Mouse (Mus musculus) gastrocnemius, adult 2 months (tissue): Measurements from ENCODE around the gene Sh2d2a. TPM values are rescaled to one million over a fixed set of nuclear protein-coding genes. Genes with fewer than 3 reads are reported as not detected.
"Not testable (repeated sequence)": the region's sequence is repeated elsewhere in the genome, so short reads cannot be mapped to it uniquely, and the experiment has no call there.

Experiments used
- DNase-seq: peaks from one replicate; pipeline ENCODE4 v3.0.0; 2022
- H3K27ac ChIP-seq: fragments of 200-600 bp; 2 replicates; pipeline ENCODE4 v1.8.1; 2022; ENCODE audit warnings: mild to moderate bottlenecking
- H3K4me3 ChIP-seq: fragments of 200-600 bp; 2 replicates; pipeline ENCODE4 v1.8.1; 2022; ENCODE audit warnings: mild to moderate bottlenecking, moderate library complexity
- CTCF ChIP-seq: fragments of 200-600 bp; IDR thresholded peaks from 2 replicates; pipeline ENCODE4 v1.8.1; 2022; ENCODE audit warnings: antibody characterized with exemption, mild to moderate bottlenecking, moderate library complexity
- intact Hi-C: fragments of 180-260 bp; cut with DNase I; formaldehyde crosslinking; loops from one replicate; pipeline ENCODE4 v1.15.1; 2025
- total RNA-seq, 2 experiments: library from RNA; stranded (reverse); gene quantifications; 2 replicates each; pipeline ENCODE4 v1.2.3; 2021

Sh2d2a gene
- total RNA-seq, 2 experiments from 2014 or later = not detected

GRCm38 (mm10) chr3:87832109-87832859 lies 14.3 kb upstream of the Sh2d2a start:
- no peak for DNase-seq
- no peak for TF ChIP-seq CTCF
- no peak overlapping the region for H3K4me3 ChIP-seq
- H3K27ac ChIP-seq = no peak overlapping the region
- intact Hi-C loops = no loop called here

- no peak overlapping the region for H3K27ac ChIP-seq
Measured at GRCm38 (mm10) chr3:87833482-87833881, 13.1 kb upstream of the Sh2d2a start.

GRCm38 (mm10) chr3:87838622-87839021 lies 7.9 kb upstream of the Sh2d2a start:
- intact Hi-C loops = loop anchor here (5.0 kb wide), 1 partner anchor 41 kb away; the partner anchor contains the start of genes Insrr and Ntrk1
- no peak overlapping the region for H3K4me3 ChIP-seq
- peak; percentile 94 for TF ChIP-seq CTCF
- H3K27ac ChIP-seq = no peak overlapping the region
- peak; percentile 76 for DNase-seq

More at GRCm38 (mm10) chr3:87833482-87833881, 13.1 kb upstream of the Sh2d2a start:
- DNase-seq = no peak
- TF ChIP-seq CTCF = peak; percentile 14; the same call in 1 of the 2 replicates
- H3K4me3 ChIP-seq = no peak overlapping the region
- intact Hi-C loops = no loop called here

- Histone ChIP-seq H3K27ac (no peak overlapping the region), H3K4me3 (no peak overlapping the region)
- no peak for TF ChIP-seq CTCF
- intact Hi-C loops = no loop called here
- DNase-seq = no peak
Measured at GRCm38 (mm10) chr3:87840858-87841257, 5.7 kb upstream of the Sh2d2a start.

GRCm38 (mm10) chr3:87844981-87845380 lies 1.6 kb upstream of the Sh2d2a start:
- intact Hi-C loops = no loop called here
- no peak for TF ChIP-seq CTCF
- DNase-seq = no peak
- Histone ChIP-seq H3K4me3 (no peak overlapping the region), H3K27ac (no peak overlapping the region)

GRCm38 (mm10) chr3:87846186-87846585 lies 369 bp upstream of the Sh2d2a start:
- DNase-seq = no peak
- H3K27ac ChIP-seq = no peak overlapping the region

GRCm38 (mm10) chr3:87847680-87848079 lies 1.1 kb downstream of the Sh2d2a start:
- DNase-seq = no peak
- no peak overlapping the region for H3K4me3 ChIP-seq
- no peak overlapping the region for H3K27ac ChIP-seq
- intact Hi-C loops = no loop called here
- no peak for TF ChIP-seq CTCF

More at GRCm38 (mm10) chr3:87846186-87846585, 369 bp upstream of the Sh2d2a start:
- intact Hi-C loops = no loop called here
- TF ChIP-seq CTCF = no peak
- H3K4me3 ChIP-seq = no peak overlapping the region

- no peak for TF ChIP-seq CTCF
- Histone ChIP-seq H3K4me3 (no peak overlapping the region), H3K27ac (no peak overlapping the region)
- DNase-seq = no peak
- intact Hi-C loops = no loop called here
Measured at GRCm38 (mm10) chr3:87849117-87849516, 2.6 kb downstream of the Sh2d2a start.

- H3K4me3 ChIP-seq = no peak overlapping the region
- DNase-seq = peak; percentile 40
- no peak overlapping the region for H3K27ac ChIP-seq
- intact Hi-C loops = no loop called here
- TF ChIP-seq CTCF = no peak
Measured at GRCm38 (mm10) chr3:87854795-87855568, 8.4 kb downstream of the Sh2d2a start.

GRCm38 (mm10) chr3:87855936-87856335 lies 9.4 kb downstream of the Sh2d2a start:
- Histone ChIP-seq H3K27ac (no peak overlapping the region), H3K4me3 (no peak overlapping the region)
- DNase-seq = no peak
- no peak for TF ChIP-seq CTCF
- intact Hi-C loops = no loop called here

GRCm38 (mm10) chr3:87857666-87858065 lies 11.1 kb downstream of the Sh2d2a start:
- intact Hi-C loops = no loop called here
- Histone ChIP-seq H3K27ac (no peak overlapping the region), H3K4me3 (no peak overlapping the region)
- DNase-seq = no peak
- TF ChIP-seq CTCF = no peak

GRCm38 (mm10) chr3:87859813-87860212 lies 13.3 kb downstream of the Sh2d2a start:
- intact Hi-C loops = no loop called here
- Histone ChIP-seq H3K4me3 (no peak overlapping the region), H3K27ac (0 out of 2 replicates have a peak overlapping the region, but pooled peaks have one; percentile 48)
- peak; percentile 86 for TF ChIP-seq CTCF
- DNase-seq = peak; percentile 52

- intact Hi-C loops, DNase-seq, H3K4me3 ChIP-seq, H3K27ac ChIP-seq: not testable (repeated sequence)
Measured at GRCm38 (mm10) chr3:87864111-87864510, 17.6 kb downstream of the Sh2d2a start.
